Mouse (Mus musculus) liver, postnatal 0 days (tissue): ENCODE results near the gene BC005624. TPM values are rescaled to one million over a fixed set of nuclear protein-coding genes. Genes with fewer than 3 reads are reported as not detected.

ENCODE experiments used
- ATAC-seq: fragments of 200-750 bp; cut with Nextera tagmentation; 2 replicates; pipeline ENCODE4 v1.8.0; 2017; ENCODE audit warnings: mild to moderate bottlenecking, moderate library complexity
- DNase-seq: peaks from one replicate; pipeline ENCODE4 v3.0.0-alpha.2; 2016
- H3K27ac ChIP-seq: fragments of 300-500 bp; sonication (generic); 2 replicates; pipeline ENCODE4 v1.5.1; 2014; ENCODE audit warnings: antibody characterized with exemption, moderate library complexity, mild to moderate bottlenecking, low read depth
- H3K27me3 ChIP-seq: fragments of 300-500 bp; sonication (generic); 2 replicates; pipeline ENCODE4 v1.6.1; 2014; ENCODE audit warnings: low read length, control low read depth, mixed read lengths; ENCODE audit not compliant: insufficient read depth
- H3K36me3 ChIP-seq: fragments of 300-500 bp; sonication (generic); replicated peaks from 2 replicates; pipeline ENCODE4 v1.6.1; 2014; ENCODE audit warnings: mild to moderate bottlenecking, control low read depth, low read length, moderate library complexity, mixed read lengths; ENCODE audit not compliant: insufficient read depth
- H3K4me1 ChIP-seq: fragments of 300-500 bp; sonication (generic); 2 replicates; pipeline ENCODE4 v1.6.1; 2014; ENCODE audit warnings: antibody characterized with exemption, mild to moderate bottlenecking, control low read depth; ENCODE audit not compliant: insufficient read depth
- H3K4me2 ChIP-seq: fragments of 300-500 bp; sonication (generic); 2 replicates; pipeline ENCODE4 v1.6.1; 2014; ENCODE audit warnings: low read depth, mild to moderate bottlenecking, low read length, moderate library complexity, mixed read lengths
- H3K4me3 ChIP-seq: fragments of 300-500 bp; sonication (generic); 2 replicates; pipeline ENCODE4 v1.5.1; 2014; ENCODE audit warnings: low read depth, low read length
- H3K9ac ChIP-seq: fragments of 300-500 bp; sonication (generic); replicated peaks from 2 replicates; pipeline ENCODE4 v1.6.1; 2014; ENCODE audit warnings: mild to moderate bottlenecking, moderate library complexity
- H3K9me3 ChIP-seq: fragments of 300-500 bp; sonication (generic); 2 replicates; pipeline ENCODE4 v1.6.1; 2016; ENCODE audit warnings: mild to moderate bottlenecking, control low read depth, low read length, mixed read lengths
- CTCF ChIP-seq: sonication (generic); IDR thresholded peaks from 2 replicates; pipeline ENCODE4 v1.5.1; 2016; ENCODE audit warnings: antibody characterized with exemption, low read depth
- EP300 ChIP-seq: IDR thresholded peaks from 2 replicates; pipeline ENCODE4 v1.6.1; 2016; ENCODE audit warnings: antibody characterized with exemption, low read depth, mild to moderate bottlenecking
- WGBS: fragments of 180-500 bp; shearing (Covaris S2); extraction: QIAGEN DNeasy Blood & Tissue Kit; methylation state at CpG from one replicate; pipeline ENCODE4 v1.1.7; 2014; ENCODE audit not compliant: insufficient replicate concordance; 5-methylcytosine and 5-hydroxymethylcytosine counted together
- polyA plus RNA-seq: library from polyadenylated mRNA; unstranded; fragments of >200 nt; fragmentation: Nextera tagmentation; extraction: Ambion mirVana; gene quantifications from 2 replicates; pipeline ENCODE4 v1.2.1, GENCODE M21; 2015

BC005624 gene
- 18.9 and 19.6 TPM in 2 replicates for polyA plus RNA-seq

DNA sequence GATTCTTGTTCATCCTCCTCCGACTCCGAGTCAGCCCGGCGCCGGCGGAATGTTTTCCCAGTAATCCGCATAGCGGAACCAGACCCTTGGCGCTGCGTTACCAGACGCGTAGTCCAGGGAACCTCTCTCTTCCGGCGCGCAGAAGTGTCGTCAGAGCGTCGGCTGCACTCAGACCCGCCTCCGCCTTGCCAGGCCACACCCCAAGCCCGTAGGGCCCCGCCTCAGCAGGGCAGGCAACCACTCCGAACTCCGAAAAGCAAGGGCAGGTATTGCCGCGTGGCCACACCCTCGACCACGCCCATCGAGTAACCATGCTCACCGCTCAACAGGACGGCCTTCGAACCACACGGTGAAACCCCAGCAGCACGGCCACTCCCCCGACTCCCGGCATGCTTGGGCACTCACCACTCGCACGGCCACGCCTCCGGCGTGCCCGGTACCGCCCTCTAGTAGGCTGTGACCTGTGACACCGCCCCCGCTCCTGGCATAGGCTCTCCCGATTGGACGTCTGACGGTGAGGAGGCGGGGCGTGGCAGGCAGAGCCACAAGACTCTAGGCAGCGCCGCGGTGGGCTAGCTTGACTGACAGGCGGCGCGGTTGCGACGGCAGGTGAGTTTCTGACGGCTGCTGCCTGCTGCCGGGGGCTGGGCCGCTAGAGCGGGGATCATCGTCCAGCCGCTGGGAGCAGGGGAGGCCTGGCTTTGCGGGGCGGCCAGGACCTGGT lies at the start of gene BC005624, which contains the start of gene Usp20:
TSS of gene BC005624 (minus strand) at position 412 of the 724 bp plus-strand sequence.
TSS of gene Usp20 (plus strand) at position 490 of the 724 bp plus-strand sequence.
- no peaks in the 10 kb centered on the region for H3K27me3 ChIP-seq
- peak within 1 kb of the TSS; percentile 93 for H3K4me2 ChIP-seq
- peak; percentile 97 for ATAC-seq
- peak; percentile 100 for DNase-seq
- peak within 1 kb of the TSS; percentile 85 for H3K9ac ChIP-seq
- H3K4me1 ChIP-seq = peaks cover 19% of the 10 kb centered on the region
- H3K36me3 ChIP-seq = peaks cover 15% of the 10 kb centered on the region
- H3K27ac ChIP-seq = peak within 1 kb of the TSS; percentile 74
- peak within 1 kb of the TSS; percentile 82 for H3K4me3 ChIP-seq
- TF ChIP-seq CTCF (peak; percentile 43; the same call in 1 of the 2 replicates), EP300 (peak; percentile 29; the same call in 1 of the 2 replicates)
- H3K9me3 ChIP-seq = no peaks in the 10 kb centered on the region
- under 1% methylated on average over 60 of the region's 66 CpGs for WGBS

DNA sequence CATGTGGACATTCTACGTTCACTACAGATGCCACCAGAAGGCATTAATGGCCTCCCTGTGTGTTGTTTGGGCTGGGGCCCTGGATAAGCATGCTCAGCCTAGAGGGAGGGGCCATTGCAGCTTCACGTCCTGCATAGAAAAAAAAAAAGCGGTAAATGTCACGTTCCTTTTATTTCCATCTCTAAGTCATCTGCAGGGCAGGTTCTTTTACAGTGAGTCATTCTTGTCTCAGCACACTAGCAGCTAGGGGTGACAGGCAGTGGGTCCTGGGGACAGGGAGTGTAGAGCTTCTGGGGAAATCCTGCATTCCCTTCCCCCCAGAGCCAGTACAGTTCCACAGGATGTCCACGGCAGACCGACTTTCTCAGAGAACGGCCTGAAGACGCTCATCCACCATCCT lies 44.6 kb upstream of the BC005624 start:
- WGBS = 72% methylated on average over 8 of the region's 8 CpGs
- Histone ChIP-seq H3K9ac (no peak overlapping the region), H3K27ac (no peak overlapping the region), H3K4me1 (no peaks in the 10 kb centered on the region), H3K9me3 (no peaks in the 10 kb centered on the region), H3K4me3 (no peak overlapping the region), H3K4me2 (no peak overlapping the region), H3K27me3 (no peaks in the 10 kb centered on the region), H3K36me3 (peaks cover 16% of the 10 kb centered on the region)
- no peak for DNase-seq
- TF ChIP-seq CTCF (no peak), EP300 (no peak)
- no peak for ATAC-seq

DNA sequence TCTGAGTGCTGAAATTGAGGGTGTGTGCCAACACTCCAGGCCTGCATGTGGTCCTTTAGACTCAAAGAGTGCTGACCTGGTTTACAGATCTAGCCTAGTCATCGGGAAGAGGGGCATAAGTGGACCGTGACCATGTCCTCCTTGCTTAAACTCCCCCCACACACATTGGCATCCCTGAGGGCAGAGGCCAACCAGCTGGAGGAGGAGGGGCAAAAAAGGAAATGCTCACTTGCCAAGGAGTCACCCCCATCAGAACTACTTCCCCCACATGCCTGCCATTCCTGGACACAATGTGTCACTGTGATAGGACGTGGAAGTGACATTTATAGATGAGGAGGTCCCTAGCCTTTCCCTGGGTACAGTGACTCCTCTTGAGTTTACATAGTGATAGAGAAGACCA lies 43.5 kb upstream of the BC005624 start:
- Histone ChIP-seq H3K4me1 (no peaks in the 10 kb centered on the region), H3K36me3 (peaks cover 12% of the 10 kb centered on the region), H3K9me3 (no peaks in the 10 kb centered on the region), H3K4me2 (no peak overlapping the region), H3K27ac (no peak overlapping the region), H3K27me3 (no peaks in the 10 kb centered on the region), H3K9ac (no peak overlapping the region), H3K4me3 (no peak overlapping the region)
- TF ChIP-seq EP300 (no peak), CTCF (no peak)
- DNase-seq = no peak
- 67% methylated on average over 3 of the region's 3 CpGs for WGBS
- no peak for ATAC-seq

DNA sequence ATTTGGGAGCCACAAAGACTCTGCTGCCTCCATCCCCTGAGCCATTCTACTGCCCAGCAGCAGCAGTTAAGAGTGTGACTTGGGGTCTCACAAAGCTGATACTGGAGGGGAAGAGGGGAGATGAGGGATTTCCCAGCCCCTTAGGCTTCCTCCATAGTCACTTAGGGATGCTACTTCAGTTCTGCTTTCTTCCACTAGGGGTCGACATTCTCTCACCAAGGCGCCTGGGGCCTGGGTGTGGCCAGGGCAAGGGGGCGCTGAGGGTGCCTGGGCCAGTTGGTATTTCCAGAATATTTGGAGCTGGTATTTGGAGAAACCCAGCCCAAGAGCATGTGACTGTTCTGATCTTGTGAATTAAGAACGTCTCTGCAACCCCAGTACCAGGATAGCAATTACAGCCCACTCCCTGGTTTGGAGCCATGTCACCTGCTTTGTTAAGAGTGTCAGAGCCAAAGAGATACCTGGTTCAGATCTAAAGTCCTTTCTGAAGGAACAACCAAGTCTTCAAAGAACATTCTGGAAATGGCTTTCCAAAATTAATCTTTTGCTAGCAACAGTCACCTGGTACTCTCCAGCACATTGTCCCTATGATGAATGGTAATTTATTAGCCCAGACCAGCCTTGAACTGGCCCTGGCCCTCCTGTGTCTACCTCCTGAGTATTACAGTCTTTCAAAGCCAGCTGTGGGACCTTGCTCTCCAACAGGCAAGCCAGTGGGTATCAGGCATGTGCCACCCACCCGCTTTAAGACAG lies 42.8 kb upstream of the BC005624 start:
- WGBS = 29% methylated on average over 5 of the region's 5 CpGs
- H3K9me3 ChIP-seq = no peaks in the 10 kb centered on the region
- DNase-seq (peak; percentile 60), ATAC-seq (0 out of 2 replicates have a peak, but pooled peaks have one; percentile 33)
- no peak overlapping the region for H3K9ac ChIP-seq
- TF ChIP-seq CTCF (peak; percentile 97), EP300 (no peak)
- H3K4me2 ChIP-seq = no peak overlapping the region
- no peak overlapping the region for H3K27ac ChIP-seq
- H3K4me1 ChIP-seq = no peaks in the 10 kb centered on the region
- H3K27me3 ChIP-seq = no peaks in the 10 kb centered on the region
- H3K4me3 ChIP-seq = no peak overlapping the region
- H3K36me3 ChIP-seq = peaks cover 12% of the 10 kb centered on the region

DNA sequence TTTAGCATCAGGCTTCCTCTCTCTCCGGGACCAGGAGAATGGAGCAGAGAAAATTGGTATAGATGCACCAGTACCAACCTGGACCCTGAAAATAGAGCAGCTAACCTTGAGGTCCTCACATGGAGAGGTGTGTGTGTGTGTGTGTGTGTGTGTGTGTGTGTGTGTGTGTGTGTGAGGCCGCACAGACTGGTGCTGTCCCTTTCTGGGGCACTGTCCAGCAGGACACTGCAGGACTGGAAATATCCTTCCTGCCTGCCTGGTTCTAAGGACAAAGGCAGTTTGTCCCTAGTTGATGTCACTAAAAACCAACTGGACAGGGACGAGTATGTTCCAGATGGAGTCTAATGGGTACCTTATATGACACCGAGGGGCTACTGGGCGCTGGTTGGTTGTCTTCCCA lies 41.9 kb upstream of the BC005624 start:
- Histone ChIP-seq H3K4me1 (no peaks in the 10 kb centered on the region), H3K4me3 (no peak overlapping the region), H3K9me3 (no peaks in the 10 kb centered on the region), H3K27ac (no peak overlapping the region), H3K4me2 (no peak overlapping the region), H3K9ac (no peak overlapping the region), H3K36me3 (peaks cover 7% of the 10 kb centered on the region), H3K27me3 (no peaks in the 10 kb centered on the region)
- TF ChIP-seq EP300 = no peak
- no peak for TF ChIP-seq CTCF
- no peak for DNase-seq
- no peak for ATAC-seq
- WGBS = 71% methylated on average over 4 of the region's 5 CpGs

DNA sequence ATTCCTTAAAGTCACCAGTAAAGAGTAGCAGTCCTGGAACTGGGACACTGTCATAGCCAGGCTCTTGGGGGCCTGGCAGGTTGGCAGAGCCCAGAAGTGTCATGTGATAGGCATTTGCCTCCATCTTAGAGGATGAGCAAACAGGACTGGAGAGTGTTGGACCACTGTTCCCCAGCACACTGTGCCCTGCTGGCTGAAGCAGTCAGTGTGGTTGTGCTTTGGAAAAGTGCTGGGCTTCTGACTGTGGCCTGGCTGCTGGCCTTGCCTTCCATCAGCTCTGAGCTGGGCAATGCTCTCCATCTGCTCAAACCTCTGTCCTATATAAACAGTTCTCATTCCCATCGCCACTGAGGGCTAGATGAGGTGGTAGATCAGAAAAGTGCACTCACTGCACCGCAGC lies 38.2 kb upstream of the BC005624 start:
- no peaks in the 10 kb centered on the region for H3K27me3 ChIP-seq
- no peaks in the 10 kb centered on the region for H3K9me3 ChIP-seq
- ATAC-seq = no peak
- H3K9ac ChIP-seq = no peak overlapping the region
- H3K36me3 ChIP-seq = peaks cover 7% of the 10 kb centered on the region; the same call in 1 of the 2 replicates
- TF ChIP-seq EP300 (no peak), CTCF (no peak)
- no peak overlapping the region for H3K4me2 ChIP-seq
- no peak for DNase-seq
- H3K4me3 ChIP-seq = no peak overlapping the region
- WGBS = 88% methylated on average over 2 of the region's 2 CpGs
- no peak overlapping the region for H3K27ac ChIP-seq
- no peaks in the 10 kb centered on the region for H3K4me1 ChIP-seq
